Mouse (Mus musculus) megakaryocyte-erythroid progenitor cell, adult 5-6 weeks (primary cell): ENCODE measurements around the gene Fmn2. TPM values are rescaled to one million over a fixed set of nuclear protein-coding genes. Genes with fewer than 3 reads are reported as not detected.

Source experiments
- ATAC-seq: replicated peaks from 2 replicates; pipeline ENCODE4 v1.8.0; 2016; ENCODE audit warnings: mild to moderate bottlenecking, inconsistent platforms; ENCODE audit not compliant: severe bottlenecking, poor library complexity, low FRiP score, low TSS enrichment
- total RNA-seq, 2 experiments: library from RNA; stranded (forward) in 1 of 2; stranded (reverse) in 1 of 2; fragments of 200-1000, 215-1000 nt in 1 of 2; fragments of >200 nt in 1 of 2; fragmentation: Nextera tagmentation in 1 of 2; gene quantifications; 2 replicates each; pipeline ENCODE4 v1.2.3; 2014 to 2017

Gene Fmn2
- total RNA-seq, 2 experiments from 2014 or later: 0.68 TPM; not detected in 1

DNA sequence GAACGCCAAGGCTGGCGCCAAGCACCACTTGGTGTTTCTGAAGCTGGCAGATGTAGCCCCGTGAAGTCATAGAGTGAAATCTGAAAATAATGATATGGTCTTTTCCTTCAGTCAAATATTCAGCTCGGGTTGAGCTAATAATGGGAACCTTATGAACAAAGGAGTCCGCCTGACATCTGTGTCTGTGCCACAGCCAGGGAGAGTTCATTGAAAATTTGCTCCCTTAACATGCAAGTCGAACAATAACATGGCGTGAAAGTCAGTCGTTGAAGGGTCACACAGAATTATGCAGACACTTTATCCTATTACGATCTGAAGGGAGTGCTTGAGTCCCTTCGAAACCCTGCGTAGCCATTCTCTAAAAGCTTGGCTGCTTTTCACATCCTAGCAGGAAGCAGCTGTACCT is 147.8 kb downstream of the Fmn2 start:
- ATAC-seq: no peak

DNA sequence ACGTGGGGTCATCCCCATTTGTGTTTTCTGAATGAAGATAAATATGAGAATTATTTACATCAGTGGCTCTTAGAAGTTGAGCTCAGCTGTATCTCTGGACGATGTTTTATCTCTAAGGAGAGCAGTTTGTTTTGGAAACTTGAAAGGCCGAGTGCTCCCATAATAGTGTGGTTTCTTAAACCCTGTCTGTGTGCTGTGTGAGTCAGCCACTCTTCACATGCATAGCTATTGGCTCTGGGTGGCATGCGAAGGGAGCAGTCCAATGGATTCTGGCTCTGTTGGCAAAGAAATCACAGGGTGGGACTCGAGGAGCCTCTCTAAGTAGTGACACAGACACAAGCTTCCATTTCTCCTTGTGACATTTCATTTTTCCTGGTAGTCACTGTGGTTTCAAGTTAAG is 152.9 kb downstream of the Fmn2 start:
- ATAC-seq: no peak

DNA sequence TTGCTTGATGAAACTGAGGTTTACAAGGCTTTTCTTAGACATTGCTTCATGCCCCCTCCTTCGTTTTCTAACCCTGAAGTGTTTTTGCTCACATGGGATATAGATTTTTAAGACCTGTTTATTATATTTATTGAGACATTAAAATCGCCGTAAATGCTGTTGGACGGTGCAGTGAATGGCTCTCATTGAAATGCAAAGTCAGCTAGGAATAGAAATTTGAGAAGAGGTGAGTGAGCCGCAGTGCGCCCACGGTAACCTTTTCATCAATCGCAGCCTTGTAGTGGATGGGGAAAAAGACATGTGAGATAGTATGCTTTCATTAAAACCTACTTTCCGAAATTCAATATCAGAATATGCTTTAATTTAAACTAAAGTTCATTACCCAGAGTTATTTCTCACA is 153.7 kb downstream of the Fmn2 start:
- ATAC-seq: no peak

DNA sequence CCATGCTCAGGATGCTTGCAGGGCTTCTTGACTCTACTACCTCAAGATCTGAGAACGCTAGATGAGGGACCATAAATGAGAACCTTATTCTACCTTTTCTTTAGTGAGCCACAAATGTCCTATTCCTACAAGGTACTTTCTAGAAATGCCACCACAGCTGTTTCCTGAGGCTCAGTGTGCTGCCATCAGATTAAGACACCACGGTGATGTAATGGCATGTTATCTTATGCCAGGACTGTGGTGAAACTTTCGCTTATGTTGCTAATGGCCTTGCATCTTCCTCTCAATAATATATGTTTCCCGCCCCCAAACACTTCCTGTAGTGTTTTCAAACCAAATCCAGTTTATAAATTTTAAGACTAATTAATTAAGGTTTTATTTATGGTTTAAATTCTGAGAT is 154.9 kb downstream of the Fmn2 start:
- ATAC-seq: peak; percentile 88

DNA sequence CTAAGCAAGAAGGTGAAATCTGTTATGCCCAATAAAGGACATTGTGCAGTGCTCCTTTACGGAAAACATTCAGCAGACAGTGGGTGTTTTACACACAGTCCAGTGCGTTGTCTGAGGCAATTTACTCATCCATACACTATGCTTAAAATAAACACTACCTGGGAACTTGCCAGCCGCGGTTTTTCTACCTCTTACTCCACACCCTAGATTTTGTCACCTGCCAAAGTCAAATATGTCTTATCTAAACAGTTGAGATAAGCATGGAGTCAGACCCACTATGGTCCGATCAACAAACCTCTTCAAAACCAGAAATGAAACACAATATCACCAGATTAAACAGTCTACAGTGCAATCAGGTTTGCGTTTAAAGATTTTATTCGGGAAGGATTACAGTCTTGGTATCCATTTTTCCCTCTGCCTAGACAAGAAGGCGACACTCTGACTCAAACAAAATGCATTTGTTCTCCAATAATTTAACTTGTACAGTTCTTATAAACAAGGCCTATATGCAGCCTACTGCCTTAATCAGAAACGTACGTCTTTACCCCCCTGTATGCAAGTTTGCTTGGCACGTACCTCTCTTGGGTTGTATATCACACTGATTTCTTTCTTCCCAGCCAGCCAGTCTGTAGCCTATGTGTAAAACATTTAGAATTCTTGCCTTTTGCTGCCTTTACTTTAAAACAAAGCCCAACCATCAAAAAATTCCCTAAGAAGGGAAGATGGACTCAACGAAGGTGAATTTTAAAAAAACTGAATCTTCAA is 158.0 kb downstream of the Fmn2 start:
- no peak for ATAC-seq

DNA sequence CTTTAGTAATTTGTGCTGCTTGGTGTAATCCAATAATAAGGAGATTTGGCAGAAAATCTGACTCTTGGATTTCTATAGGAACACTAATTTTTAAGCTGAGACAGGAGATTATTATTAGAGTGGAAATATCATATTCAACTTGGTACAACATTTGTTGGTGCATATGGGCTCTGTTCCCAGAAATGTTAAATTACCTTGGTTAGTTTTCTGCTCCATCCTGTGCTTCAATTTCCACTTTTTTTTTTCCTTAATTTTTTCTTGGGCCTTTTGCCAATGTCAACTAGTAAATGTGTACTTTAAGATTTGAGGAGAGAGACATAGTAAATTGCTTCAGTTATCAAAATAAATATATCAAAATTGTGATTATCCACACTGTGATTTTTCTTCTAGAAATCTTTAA is 163.5 kb downstream of the Fmn2 start:
- no peak for ATAC-seq

DNA sequence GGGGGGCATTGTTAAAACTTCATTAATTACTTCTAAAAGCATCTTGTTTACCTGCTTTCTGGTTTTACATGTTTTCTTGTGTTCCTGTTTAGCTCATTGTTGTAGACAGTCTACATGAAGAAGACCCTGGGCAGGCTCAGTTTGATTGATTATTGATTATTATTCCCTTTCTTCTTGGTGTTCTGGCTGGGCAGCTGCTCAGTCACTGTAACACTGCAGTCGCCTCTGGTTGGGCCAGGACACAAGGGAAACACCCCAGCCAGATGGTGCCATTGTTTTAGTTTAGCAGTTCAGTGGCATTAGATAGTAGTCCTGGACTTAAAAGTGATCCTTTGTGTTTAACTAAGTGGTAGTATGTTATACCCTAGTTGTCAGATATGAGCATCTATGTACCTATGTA is 167.5 kb downstream of the Fmn2 start:
- ATAC-seq: no peak

DNA sequence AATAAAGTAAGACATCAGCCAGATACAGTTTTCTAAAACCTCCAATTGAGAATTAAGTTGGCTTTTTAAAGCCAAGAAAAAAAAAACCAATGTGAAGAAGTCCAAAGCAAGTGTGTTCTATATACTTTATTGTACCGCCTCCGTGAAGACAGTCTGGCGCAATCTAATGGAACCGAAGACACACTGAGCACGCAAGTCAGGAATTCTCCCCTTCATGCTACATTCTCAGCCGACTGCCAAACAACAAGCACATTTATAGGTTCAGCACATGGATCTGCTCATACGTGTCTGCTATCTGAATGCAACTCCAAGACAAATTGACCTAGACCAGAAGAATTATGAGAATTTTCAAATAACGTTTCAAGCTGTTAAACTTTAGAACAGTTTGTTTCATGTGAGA is 169.2 kb downstream of the Fmn2 start:
- no peak for ATAC-seq

DNA sequence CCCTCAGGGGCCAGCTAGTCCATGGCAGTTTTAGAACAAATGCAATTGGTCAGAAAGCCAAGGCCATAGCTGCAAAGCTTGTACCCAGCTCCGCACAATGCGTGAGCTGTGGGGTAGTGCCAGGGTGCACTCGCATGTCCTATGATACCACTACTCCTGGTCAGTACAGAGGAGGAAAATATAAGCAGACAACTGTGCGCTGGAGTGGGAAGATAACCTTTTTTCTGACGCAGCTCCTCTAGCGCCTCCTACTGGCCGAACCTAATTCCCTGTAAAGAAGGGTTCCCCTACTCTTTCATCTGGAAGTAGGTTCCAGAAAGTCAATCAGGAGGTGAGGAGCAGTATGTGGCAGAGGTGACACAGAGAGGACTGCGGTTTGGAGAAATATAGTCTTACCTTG is 173.0 kb downstream of the Fmn2 start:
- peak; percentile 89 for ATAC-seq

DNA sequence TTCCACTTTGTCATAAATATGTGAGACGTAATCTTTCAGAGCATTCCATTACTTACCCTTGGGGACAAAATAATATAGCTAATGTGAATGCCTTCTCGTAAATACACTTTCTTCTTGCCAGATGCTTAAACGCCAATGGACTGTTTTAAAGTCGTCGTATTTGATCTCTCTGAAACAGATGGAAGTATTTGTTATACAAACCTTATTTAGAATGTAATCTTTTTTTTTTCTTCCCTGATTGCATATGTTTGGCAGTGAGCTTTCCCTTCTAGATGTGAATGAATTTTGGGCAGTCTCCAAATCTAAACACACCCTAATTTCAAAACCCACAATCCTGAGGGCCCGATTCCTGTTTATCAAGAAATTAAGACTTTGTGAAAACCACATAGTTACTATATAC is 173.7 kb downstream of the Fmn2 start:
- ATAC-seq: no peak

DNA sequence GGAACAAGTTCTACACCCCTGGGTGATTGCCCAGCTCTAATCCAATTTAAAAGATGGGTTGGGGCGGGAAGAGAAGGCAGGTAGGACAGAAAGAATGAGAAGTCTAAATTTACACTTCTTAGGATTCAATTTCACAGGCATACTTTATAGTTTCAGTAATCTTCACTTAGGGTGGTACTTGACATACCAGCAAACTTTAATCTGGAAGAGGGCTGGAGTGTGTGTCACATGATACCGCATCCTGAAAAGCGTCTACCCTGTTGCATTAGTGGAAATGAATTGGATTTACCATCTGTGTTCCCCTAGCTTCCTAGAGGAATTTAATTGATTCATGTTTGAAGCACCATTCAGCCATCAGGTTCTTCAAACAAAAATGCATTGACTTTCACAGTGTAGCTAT is 174.6 kb downstream of the Fmn2 start:
- ATAC-seq: no peak

DNA sequence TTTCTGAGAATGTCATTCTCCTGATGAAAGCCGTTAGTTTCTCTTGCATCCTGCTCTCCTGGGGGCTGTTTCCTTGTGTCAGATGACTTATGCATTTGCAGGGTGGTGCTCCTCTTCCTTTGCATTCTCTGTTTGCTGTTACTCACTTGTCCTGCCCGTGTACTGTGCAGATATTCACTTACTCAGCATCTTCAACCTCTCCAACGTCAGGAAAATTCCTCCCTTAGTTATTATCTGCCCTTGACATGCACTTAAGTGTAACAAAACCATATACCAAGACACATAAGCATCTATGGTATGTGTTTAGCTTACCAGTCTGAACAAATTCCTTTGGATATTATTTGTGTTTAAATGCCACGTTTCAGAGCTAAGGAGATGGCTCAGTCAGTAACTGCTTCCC is 175.6 kb downstream of the Fmn2 start:
- no peak for ATAC-seq

DNA sequence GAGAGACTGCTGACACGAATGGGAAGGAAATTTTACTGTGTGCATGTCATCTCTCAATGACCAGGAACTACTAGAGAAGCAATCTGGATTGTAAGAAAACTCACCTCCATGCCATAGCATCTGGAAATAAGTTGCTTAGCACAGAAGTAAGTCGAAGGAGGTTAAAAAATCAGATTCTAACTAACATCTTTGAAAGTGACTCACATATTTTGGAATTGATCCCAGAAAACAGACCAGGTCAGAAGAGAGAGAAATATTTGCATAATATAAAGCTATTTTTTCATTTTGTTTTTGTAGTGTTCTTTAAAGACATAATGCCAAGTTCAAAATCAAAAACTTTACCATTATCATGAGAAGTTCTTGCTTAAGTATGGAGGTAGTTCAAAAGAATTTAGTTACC is 187.7 kb downstream of the Fmn2 start:
- ATAC-seq: no peak

DNA sequence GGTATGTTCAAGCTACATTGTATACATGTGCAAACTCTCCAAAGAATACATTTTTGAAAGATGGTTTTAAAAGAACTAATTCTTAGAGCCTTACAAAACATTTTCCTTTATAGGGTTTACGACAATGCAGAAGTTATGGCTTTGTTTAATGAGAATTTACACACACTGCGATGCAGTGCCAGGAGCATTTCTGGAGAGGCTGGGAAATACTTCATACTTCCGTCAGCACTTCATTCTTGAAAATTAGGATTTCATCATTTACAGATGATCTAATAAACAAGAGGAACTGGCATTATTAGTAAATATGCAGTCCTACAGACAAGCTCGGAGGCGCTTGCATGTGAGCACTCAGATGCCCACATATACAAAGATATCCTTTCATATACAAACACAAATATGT is 199.2 kb downstream of the Fmn2 start:
- ATAC-seq: no peak

DNA sequence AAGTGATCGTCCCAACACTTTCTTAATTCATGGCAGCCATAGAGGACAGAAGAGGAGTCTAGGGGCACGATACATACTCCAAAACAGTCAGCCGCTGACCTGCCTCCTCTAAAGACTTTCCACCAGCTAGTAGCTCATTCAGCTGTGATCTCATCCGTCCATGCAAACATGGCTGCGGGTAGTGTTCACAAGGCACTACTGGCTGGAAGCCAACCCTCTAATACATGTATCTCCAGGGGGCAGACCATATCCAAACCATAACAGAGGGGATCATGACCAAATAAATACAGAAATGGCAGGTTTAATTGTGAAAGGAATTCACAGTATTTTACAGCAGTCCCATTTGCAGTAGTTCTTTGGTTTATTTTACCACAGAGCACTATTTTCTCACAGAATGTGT is 200.2 kb downstream of the Fmn2 start:
- ATAC-seq: no peak

DNA sequence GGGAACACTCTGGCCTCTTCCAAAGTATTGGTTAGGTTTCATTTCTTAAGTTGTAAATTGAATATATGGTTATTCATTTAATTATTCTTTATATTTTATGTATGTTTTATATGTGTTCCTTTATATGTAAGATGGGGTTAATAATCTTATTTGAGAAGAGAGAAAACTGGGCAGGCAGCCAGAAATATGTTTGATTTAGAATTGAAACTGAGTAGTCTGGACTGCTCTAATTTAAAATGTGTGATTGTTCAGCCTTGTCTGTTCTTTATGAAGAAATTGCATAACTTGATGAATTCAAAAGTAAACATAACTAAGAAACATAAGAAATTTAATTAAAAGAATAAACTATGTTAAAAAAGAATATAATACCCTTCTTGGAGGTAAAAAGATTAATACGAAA is 202.3 kb downstream of the Fmn2 start:
- ATAC-seq: no peak

DNA sequence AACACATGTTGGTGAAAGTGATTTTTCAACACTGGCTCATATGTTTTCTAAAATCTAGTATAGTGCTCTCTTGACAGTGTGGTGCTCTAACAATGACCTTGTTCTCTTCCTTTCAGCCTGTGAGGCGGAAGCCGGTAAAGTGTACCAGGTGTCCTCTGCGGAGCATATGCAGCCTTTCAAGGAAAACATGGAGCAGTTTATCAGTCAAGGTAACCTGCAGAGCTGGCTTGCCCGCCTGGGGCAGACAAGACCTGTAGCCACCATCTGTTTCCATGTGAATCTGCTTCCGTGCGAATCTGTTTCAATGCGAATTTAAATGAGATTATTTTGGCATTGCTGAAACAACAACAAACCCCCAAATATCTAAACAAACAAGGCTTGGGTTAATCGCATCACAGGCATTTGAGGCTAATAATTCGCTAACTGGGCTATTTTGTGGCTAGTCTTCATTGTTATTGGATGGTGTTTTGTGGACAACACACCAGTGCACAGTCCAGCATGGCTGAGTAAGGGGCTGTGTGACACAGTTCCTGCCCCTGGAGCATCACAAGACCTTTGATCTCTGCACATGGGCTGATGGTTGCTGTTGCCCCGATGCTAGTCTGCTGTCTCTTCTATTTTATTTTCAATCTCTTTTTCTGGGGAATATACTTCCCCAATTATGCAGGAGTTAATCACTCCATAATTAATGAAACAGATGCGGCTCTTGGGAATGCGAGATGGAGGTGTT is 218.3 kb downstream of the Fmn2 start:
- ATAC-seq: no peak

DNA sequence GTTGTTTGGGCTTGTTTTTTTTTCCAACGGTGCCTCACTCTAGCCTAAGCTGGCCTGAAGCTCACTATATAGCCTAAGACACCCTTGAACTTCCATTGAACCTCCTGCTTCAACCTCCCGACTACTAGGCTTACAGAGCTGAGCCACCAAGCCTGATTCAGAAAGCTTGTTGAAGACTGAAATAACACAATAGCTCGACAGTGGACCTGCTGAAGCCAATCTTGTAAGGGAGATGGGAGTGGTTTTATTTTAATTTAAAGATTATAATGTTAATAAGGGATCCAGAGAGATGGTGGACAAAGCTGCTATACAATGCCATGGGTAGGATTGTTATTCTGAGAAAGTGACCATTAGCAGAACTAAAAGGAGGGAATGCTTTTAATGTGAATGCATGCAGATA is 227.1 kb downstream of the Fmn2 start:
- ATAC-seq: no peak

DNA sequence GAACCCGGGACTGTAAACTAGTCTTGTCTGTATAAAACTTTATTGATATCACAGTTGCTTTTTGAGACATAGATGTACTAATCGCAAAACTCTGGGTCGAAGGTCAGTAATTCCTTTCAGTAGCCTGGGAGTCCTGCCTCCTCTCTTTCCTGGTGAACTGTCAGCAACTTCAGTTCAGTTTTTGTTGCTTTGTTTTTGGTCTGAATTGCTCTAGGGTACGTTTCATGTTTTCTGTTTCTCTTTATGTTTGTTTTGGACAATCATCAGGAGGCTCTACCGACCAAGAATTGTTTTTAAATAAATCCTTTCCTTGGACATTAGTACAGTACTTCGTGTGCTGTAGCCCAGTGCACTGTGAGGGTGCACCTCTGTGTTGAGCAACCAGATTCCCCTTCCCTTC is 231.1 kb downstream of the Fmn2 start:
- ATAC-seq: no peak

DNA sequence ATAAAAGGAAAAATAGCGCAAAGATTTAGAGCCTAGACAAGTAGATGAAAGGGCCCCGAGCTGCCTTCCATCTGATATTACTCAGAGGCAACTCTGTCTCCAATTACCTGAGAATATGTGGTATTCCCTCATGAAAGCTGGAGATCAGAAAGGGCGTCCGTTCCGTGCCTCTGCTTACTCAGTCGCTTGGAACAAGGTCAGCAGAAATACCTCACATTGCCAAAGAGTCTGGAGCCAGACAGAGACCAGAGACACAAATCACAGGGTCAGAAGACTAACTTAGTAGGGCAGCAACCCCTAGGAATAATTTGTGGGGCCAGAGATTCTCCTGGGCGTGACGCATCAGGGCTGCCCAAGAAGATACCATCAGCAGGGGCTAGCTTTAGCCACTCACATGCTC is 237.3 kb downstream of the Fmn2 start:
- ATAC-seq: no peak

DNA sequence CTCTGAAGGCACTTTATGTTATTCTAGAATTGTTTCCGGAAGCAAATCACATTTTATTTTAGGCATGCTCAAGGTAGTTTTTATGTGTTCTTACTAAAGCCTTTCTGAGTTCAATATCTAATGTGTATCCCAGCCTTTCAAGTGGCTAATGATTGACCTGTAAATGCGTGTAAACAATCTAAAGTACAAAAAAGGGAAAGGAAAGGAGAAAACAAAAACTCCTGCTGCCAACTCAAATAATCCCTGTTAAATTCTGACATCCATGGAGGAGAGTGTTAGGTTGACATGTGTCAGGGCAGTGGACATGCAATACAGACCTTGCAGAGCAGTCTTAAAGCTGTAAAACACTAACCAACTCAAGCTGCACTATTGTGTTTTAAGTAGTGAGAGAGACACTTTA is 241.0 kb downstream of the Fmn2 start:
- no peak for ATAC-seq
